1 mouse cellular context compared by ENCODE assay signal in genomic region chr6:146079734-146080443, GRCm38 (mm10).
TF ChIP-seq lines count a peak whose summit lies in the region.

No protein-coding gene starts in this region.

TF ChIP-seq in CH12.LX, 34 proteins besides CTCF, POLR2A, EP300 and RAD21 (continued from another document):
- peak; percentile 65 for TF ChIP-seq ETS1 (conservative IDR thresholded peaks at IDR 0.05; ENCODE audit: low read depth, low read length)
- TF ChIP-seq TBP (conservative IDR thresholded peaks at IDR 0.05; ENCODE audit: low read depth, low read length): peak; percentile 46
- no peak for TF ChIP-seq PAX5 (IDR thresholded peaks at IDR 0.05; ENCODE audit: low read length)
- peak; percentile 55; the same call in 1 of the 2 replicates for TF ChIP-seq MXI1 (IDR thresholded peaks at IDR 0.05; ENCODE audit: low read depth, low read length)
- no peak for TF ChIP-seq GABPA (IDR thresholded peaks at IDR 0.05; ENCODE audit: insufficient replicate concordance, low read depth, low read length)
TF ChIP-seq in CH12.LX: peak in this region for 16.
